Mouse (Mus musculus) liver, embryonic 13.5 days (tissue): ENCODE data around the gene Tnfrsf1a. TPM values are rescaled to one million over a fixed set of nuclear protein-coding genes. Genes with fewer than 3 reads are reported as not detected.

Source experiments
- ATAC-seq: fragments of 200-750 bp; cut with Nextera tagmentation; 2 replicates; pipeline ENCODE4 v1.8.0; 2017; ENCODE audit warnings: low read depth, mild to moderate bottlenecking, moderate number of reproducible peaks, moderate library complexity
- DNase-seq: peaks from one replicate; pipeline ENCODE4 v3.0.0; 2022
- H3K27ac ChIP-seq: fragments of 300-500 bp; sonication (generic); 2 replicates; pipeline ENCODE4 v1.5.1; 2015; ENCODE audit warnings: moderate library complexity, mild to moderate bottlenecking, inconsistent platforms
- H3K27me3 ChIP-seq: fragments of 300-500 bp; sonication (generic); 2 replicates; pipeline ENCODE4 v1.6.1; 2015; ENCODE audit warnings: mild to moderate bottlenecking, inconsistent platforms
- H3K36me3 ChIP-seq: fragments of 300-500 bp; sonication (generic); 2 replicates; pipeline ENCODE4 v1.6.1; 2015; ENCODE audit warnings: mild to moderate bottlenecking, inconsistent platforms
- H3K4me1 ChIP-seq: fragments of 300-500 bp; sonication (generic); replicated peaks from 2 replicates; pipeline ENCODE4 v1.6.1; 2015; ENCODE audit warnings: inconsistent platforms
- H3K4me2 ChIP-seq: fragments of 300-500 bp; sonication (generic); 2 replicates; pipeline ENCODE4 v1.6.1; 2015; ENCODE audit warnings: inconsistent platforms, mild to moderate bottlenecking, moderate library complexity
- H3K4me3 ChIP-seq: fragments of 300-500 bp; sonication (generic); replicated peaks from 2 replicates; pipeline ENCODE4 v1.5.1; 2015; ENCODE audit warnings: mild to moderate bottlenecking, inconsistent platforms
- H3K9ac ChIP-seq: fragments of 300-500 bp; sonication (generic); 2 replicates; pipeline ENCODE4 v1.6.1; 2015; ENCODE audit warnings: mild to moderate bottlenecking, inconsistent platforms
- H3K9me3 ChIP-seq: fragments of 300-500 bp; sonication (generic); replicated peaks from 2 replicates; pipeline ENCODE4 v1.6.1; 2016; ENCODE audit warnings: inconsistent platforms
- WGBS: fragments of 180-500 bp; shearing (Covaris S2); methylation state at CpG from one replicate; pipeline ENCODE4 v1.1.7; 2015; ENCODE audit not compliant: insufficient replicate concordance; 5-methylcytosine and 5-hydroxymethylcytosine counted together
- polyA plus RNA-seq: library from polyadenylated mRNA; unstranded; fragments of >200 nt; fragmentation: Nextera tagmentation; extraction: Ambion mirVana; gene quantifications from 2 replicates; pipeline ENCODE4 v1.2.1, GENCODE M21; 2015

Gene Tnfrsf1a
- polyA plus RNA-seq, 1 experiment from 2014 or later = 19.6 TPM

DNA sequence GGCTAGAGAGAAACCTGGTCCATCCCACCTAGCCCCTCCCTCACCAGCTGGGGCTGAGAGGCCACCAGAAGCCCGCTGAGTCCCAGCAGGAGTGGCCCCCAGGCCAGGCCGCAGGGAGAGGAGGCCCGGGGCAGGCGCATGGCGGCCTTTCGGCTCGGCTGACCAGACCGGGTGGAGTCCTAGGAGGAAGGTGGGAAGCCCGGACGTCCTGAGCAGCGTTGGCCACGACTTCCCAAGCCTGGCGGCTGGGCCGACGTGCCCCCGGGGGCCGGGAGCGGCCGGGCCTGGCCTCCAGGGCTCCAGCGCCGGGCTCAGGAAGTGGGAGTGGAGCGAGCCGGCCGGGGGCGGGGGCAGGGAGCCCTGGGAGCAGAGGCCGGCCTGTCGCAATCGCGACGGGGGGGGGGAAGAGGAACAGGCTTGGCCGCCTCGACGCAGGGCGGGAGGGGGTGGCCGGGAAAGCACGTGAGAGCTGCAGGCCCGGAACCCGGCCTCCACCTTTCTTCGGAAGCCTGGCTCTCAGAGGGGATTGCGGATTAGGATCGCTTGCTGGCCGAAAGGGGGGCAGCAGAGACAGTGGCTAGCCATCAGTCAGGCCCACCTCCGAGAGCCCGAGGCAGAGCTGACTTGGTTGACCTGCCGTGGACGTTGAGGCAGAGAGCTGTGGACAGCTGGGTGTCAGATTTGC is 35.5 kb upstream of the Tnfrsf1a start, which contains the start of gene Ltbr:
Gene Ltbr, minus strand, starts transcription at position 340 of the 685 bp plus-strand sequence.
- H3K9me3 ChIP-seq = no peaks in the 10 kb centered on the region
- H3K27ac ChIP-seq = peak within 1 kb of the TSS; percentile 64
- H3K36me3 ChIP-seq = 0 out of 2 replicates have a peak, but pooled peaks cover 8% of the 10 kb centered on the region
- H3K27me3 ChIP-seq = peaks cover 19% of the 10 kb centered on the region
- H3K4me1 ChIP-seq = peaks cover 25% of the 10 kb centered on the region
- peak within 1 kb of the TSS; percentile 63 for H3K4me3 ChIP-seq
- peak within 1 kb of the TSS; percentile 74 for H3K9ac ChIP-seq
- peak within 1 kb of the TSS; percentile 63 for H3K4me2 ChIP-seq
- peak; percentile 34 for DNase-seq
- 2% methylated on average over 45 of the region's 46 CpGs for WGBS
- peak; percentile 81 for ATAC-seq

DNA sequence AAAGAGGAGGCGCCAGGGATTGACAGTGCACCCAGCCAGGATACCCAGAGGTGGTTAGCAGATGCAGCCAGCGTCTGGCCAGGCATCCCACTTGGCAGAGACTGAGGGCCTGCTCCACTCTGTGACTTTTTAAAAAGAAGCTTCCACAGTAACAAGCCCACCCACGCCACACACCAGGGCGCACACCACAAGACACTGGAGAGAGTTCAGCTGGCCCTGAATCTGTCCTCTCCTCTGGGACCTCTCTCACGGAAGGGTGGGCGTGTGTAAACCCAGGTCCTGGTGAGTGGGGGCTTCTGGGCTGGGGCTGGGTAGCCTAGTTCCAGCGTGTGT is 35.0 kb upstream of the Tnfrsf1a start:
- WGBS = 52% methylated on average over 7 of the region's 7 CpGs
- H3K4me3 ChIP-seq = peak overlapping the region; percentile 63
- H3K27ac ChIP-seq = peak overlapping the region; percentile 20
- no peaks in the 10 kb centered on the region for H3K9me3 ChIP-seq
- ATAC-seq (0 out of 2 replicates have a peak, but pooled peaks have one; percentile 8), DNase-seq (no peak)
- H3K27me3 ChIP-seq = peaks cover 19% of the 10 kb centered on the region
- H3K36me3 ChIP-seq = 0 out of 2 replicates have a peak, but pooled peaks cover 8% of the 10 kb centered on the region
- H3K4me1 ChIP-seq = peaks cover 25% of the 10 kb centered on the region
- peak overlapping the region; percentile 63 for H3K4me2 ChIP-seq
- peak overlapping the region; percentile 74 for H3K9ac ChIP-seq

GRCm38 (mm10) chr6:125314746-125315145 is 34.4 kb upstream of the Tnfrsf1a start:
- DNase-seq (no peak), ATAC-seq (no peak)
- Histone ChIP-seq H3K9ac (no peak overlapping the region), H3K9me3 (no peaks in the 10 kb centered on the region), H3K4me2 (no peak overlapping the region), H3K27ac (no peak overlapping the region), H3K36me3 (0 out of 2 replicates have a peak, but pooled peaks cover 8% of the 10 kb centered on the region), H3K4me1 (peaks cover 23% of the 10 kb centered on the region), H3K27me3 (peaks cover 19% of the 10 kb centered on the region), H3K4me3 (no peak overlapping the region)
- 68% methylated on average over 6 of the region's 6 CpGs for WGBS

- Histone ChIP-seq H3K27ac (no peak overlapping the region), H3K9me3 (no peaks in the 10 kb centered on the region), H3K4me1 (peaks cover 30% of the 10 kb centered on the region), H3K27me3 (peaks cover 43% of the 10 kb centered on the region), H3K36me3 (no peaks in the 10 kb centered on the region), H3K4me2 (no peak overlapping the region), H3K9ac (no peak overlapping the region), H3K4me3 (no peak overlapping the region)
- ATAC-seq = no peak
- WGBS = 63% methylated on average over 7 of the region's 7 CpGs
- no peak for DNase-seq
Observed at GRCm38 (mm10) chr6:125317077-125317476, 32.1 kb upstream of the Tnfrsf1a start.

DNA sequence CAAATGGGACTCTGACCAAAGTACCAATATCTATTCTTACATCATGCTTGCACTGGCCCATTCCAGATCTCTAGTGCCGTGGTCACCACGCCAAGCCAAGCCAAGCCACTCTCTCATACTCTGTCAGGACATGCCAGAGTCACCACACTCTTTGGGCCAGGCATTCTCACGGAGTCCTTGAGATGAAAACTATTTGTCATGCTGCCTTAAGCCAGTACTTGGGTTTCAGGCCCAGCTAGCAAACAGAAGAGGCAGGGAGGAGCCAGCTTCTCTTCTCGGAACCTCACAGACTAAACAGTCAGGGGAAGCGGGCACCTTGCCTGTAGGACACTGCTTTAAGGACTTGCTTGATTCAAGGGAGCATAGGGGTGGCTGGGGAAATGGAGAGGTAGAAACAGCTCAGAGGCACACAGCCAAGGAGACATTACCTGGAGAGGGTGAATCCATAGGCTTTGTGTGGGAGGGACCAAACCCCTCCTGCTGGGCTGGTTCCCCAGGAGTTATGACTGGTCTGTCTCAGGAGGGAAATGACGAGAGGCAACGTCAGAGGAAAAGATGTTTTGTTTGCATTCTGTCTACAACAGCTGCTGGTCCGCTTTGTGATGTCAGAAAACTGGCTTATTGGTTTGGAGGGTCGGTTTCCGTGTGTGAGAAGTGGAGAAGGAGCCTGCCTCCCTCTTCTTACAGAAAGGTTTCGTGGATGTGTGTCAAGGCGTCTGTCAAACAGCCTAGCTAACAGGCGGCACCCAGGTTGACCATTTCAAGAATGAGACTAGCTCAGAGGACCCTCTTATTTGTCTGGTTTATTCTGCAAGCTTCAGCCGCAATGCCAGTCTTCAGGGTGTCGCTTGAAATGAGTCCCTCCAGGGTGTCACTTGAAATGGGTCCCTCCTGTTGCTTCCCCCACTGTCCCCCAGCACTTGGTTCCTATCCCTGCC is 29.9 kb upstream of the Tnfrsf1a start:
- ATAC-seq = no peak
- Histone ChIP-seq H3K27me3 (peaks cover 36% of the 10 kb centered on the region), H3K9ac (no peak overlapping the region), H3K36me3 (no peaks in the 10 kb centered on the region), H3K4me2 (no peak overlapping the region), H3K9me3 (no peaks in the 10 kb centered on the region), H3K4me1 (peaks cover 15% of the 10 kb centered on the region), H3K4me3 (no peak overlapping the region), H3K27ac (no peak overlapping the region)
- 56% methylated on average over 15 of the region's 15 CpGs for WGBS
- DNase-seq = no peak

DNA sequence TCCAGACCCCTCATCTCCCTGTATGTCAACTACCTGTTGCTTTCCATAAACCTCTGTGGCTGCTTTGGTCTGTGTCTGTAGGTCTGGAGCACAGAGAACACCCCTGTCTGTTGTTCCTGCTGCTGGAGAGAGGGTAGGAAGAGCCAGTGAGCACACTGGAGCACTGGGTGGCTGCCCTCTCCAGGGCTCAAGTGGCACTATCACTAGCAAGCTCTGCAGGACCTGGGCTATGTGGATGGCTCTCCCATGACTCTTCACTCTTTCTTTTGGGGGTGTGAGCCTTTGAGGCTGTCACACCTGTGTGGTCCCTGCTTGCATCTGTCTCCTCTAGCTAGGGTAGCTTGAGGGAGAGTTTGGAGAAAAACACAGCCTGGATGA is 29.3 kb upstream of the Tnfrsf1a start:
- H3K4me2 ChIP-seq = no peak overlapping the region
- H3K27me3 ChIP-seq = peaks cover 33% of the 10 kb centered on the region
- no peak overlapping the region for H3K9ac ChIP-seq
- no peak overlapping the region for H3K27ac ChIP-seq
- ATAC-seq = no peak
- H3K4me1 ChIP-seq = peaks cover 12% of the 10 kb centered on the region
- H3K4me3 ChIP-seq = no peak overlapping the region
- no peaks in the 10 kb centered on the region for H3K36me3 ChIP-seq
- DNase-seq = no peak
- H3K9me3 ChIP-seq = no peaks in the 10 kb centered on the region

DNA sequence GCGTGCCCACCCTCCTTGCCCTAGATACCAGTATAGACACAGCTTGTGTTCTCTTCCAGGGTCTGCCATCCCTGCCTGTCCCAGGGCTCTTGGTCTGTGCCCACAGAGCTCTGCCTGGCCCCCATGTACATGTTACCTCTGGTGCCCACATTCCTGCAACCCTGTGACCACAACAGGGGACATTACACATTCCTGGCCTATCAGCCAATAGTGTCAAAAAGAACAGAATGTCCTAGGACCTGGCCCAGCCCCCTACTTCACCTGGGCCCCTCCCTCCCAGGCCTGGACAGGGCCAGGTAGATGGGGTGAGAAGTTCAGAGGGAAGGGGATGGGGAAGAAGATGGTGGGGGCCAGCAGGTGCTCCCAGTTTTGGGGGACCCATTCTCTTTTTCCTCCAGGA is 28.8 kb upstream of the Tnfrsf1a start, which contains the start of gene Scnn1a:
Gene Scnn1a, plus strand, starts transcription at position 337 of the 400 bp plus-strand sequence.
- Histone ChIP-seq H3K4me2 (0 out of 2 replicates have a peak within 1 kb of the TSS, but pooled peaks have one; percentile 12), H3K4me3 (no peak within 1 kb of the TSS), H3K9ac (no peak within 1 kb of the TSS), H3K27me3 (peaks cover 33% of the 10 kb centered on the region), H3K4me1 (peaks cover 13% of the 10 kb centered on the region), H3K36me3 (no peaks in the 10 kb centered on the region), H3K27ac (no peak within 1 kb of the TSS), H3K9me3 (no peaks in the 10 kb centered on the region)
- DNase-seq (no peak), ATAC-seq (no peak)
- 68% methylated on average over 1 of the region's 1 CpGs for WGBS

DNA sequence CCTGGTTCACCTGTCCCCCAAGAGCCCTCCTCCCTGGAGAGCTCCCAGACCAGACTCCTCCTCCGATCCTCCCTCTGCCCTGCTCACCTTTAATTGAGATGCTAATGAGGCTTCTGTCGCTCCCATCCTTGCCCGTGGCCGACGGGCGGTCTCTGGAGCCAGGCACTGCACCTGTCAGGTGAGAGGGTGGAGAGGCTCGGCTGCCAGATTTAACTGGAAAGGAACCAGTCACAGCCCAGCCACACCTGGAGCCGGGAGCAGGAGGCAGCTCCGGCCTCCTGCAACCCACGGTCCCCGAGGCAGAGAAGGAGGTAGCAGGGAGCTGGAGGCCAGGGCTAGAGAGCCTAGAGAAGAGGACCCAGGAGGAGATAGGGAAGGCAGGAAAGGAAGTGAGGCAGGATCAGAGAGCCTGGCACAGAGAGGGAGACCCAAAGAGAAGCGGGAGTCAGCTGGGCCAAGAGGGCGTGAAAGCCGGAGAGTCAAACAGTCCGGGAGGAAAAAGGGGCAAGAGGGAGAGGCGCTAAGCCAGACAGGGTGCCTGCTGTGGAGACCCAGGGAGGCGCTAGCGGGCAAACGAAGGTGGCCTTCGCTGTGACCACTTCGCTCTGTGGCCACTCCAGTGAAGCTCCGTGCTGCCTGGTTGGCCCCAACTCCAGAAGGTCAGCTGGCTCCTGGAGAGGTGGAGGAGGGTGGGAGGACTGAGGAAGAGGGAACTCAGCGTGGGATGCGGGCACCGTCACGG is 27.9 kb upstream of the Tnfrsf1a start:
- H3K27ac ChIP-seq = no peak overlapping the region
- no peaks in the 10 kb centered on the region for H3K9me3 ChIP-seq
- DNase-seq = no peak
- H3K36me3 ChIP-seq = no peaks in the 10 kb centered on the region
- 11% methylated on average over 26 of the region's 26 CpGs for WGBS
- H3K4me3 ChIP-seq = no peak overlapping the region
- no peak overlapping the region for H3K9ac ChIP-seq
- ATAC-seq = no peak
- peaks cover 33% of the 10 kb centered on the region for H3K27me3 ChIP-seq
- H3K4me2 ChIP-seq = 0 out of 2 replicates have a peak overlapping the region, but pooled peaks have one; percentile 12
- peaks cover 15% of the 10 kb centered on the region for H3K4me1 ChIP-seq

GRCm38 (mm10) chr6:125322794-125323193 is 26.4 kb upstream of the Tnfrsf1a start:
- Histone ChIP-seq H3K36me3 (no peaks in the 10 kb centered on the region), H3K4me1 (peaks cover 15% of the 10 kb centered on the region), H3K27ac (no peak overlapping the region), H3K4me2 (no peak overlapping the region), H3K27me3 (peaks cover 33% of the 10 kb centered on the region), H3K9ac (no peak overlapping the region), H3K4me3 (no peak overlapping the region), H3K9me3 (no peaks in the 10 kb centered on the region)
- WGBS = 57% methylated on average over 13 of the region's 13 CpGs
- no peak for ATAC-seq
- DNase-seq = no peak

DNA sequence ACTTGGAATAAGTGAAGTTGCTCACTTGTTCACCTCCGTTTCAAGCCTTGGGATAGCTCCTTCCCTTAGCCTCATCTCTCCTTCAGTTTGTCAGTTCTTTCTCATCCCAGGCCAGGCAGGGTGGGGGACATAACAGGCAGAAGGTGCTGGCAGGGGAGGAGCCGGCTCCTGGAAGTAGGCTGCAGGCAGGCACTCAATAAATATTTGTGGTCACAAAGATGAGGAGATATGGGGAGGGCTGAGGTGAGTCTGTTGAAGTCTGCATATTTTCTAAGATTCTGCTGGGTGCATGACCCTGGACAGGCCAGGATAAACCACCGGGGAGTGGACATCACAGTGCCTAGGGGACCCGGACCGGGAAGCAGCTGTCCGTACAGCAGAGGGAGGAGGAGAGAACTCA is 25.6 kb upstream of the Tnfrsf1a start:
- no peaks in the 10 kb centered on the region for H3K36me3 ChIP-seq
- WGBS = 47% methylated on average over 6 of the region's 6 CpGs
- no peak overlapping the region for H3K4me3 ChIP-seq
- peaks cover 33% of the 10 kb centered on the region for H3K27me3 ChIP-seq
- ATAC-seq = no peak
- H3K9ac ChIP-seq = no peak overlapping the region
- H3K4me2 ChIP-seq = no peak overlapping the region
- no peak for DNase-seq
- no peak overlapping the region for H3K27ac ChIP-seq
- peaks cover 15% of the 10 kb centered on the region for H3K4me1 ChIP-seq
- no peaks in the 10 kb centered on the region for H3K9me3 ChIP-seq

GRCm38 (mm10) chr6:125325337-125325736 is 23.8 kb upstream of the Tnfrsf1a start:
- Histone ChIP-seq H3K4me1 (peaks cover 15% of the 10 kb centered on the region), H3K9me3 (no peaks in the 10 kb centered on the region), H3K27me3 (peaks cover 35% of the 10 kb centered on the region), H3K4me2 (no peak overlapping the region), H3K36me3 (no peaks in the 10 kb centered on the region), H3K9ac (no peak overlapping the region), H3K27ac (no peak overlapping the region), H3K4me3 (no peak overlapping the region)
- 38% methylated on average over 6 of the region's 6 CpGs for WGBS
- ATAC-seq = peak; percentile 43; the same call in 1 of the 2 replicates
- DNase-seq = no peak
